Mouse (Mus musculus) activated CD4-positive, CD25-positive, alpha-beta regulatory T cell, adult 9 weeks (primary cell): ENCODE results near the gene Gm12169. TPM values are rescaled to one million over a fixed set of nuclear protein-coding genes. Genes with fewer than 3 reads are reported as not detected.

Source experiments
- polyA plus RNA-seq: library from polyadenylated mRNA; unstranded; fragments of 100-300 nt; shearing (Covaris generic); gene quantifications from one replicate; pipeline ENCODE4 v1.2.1, GENCODE M21; 2017

Gene Gm12169
- polyA plus RNA-seq = 1.7 TPM

DNA sequence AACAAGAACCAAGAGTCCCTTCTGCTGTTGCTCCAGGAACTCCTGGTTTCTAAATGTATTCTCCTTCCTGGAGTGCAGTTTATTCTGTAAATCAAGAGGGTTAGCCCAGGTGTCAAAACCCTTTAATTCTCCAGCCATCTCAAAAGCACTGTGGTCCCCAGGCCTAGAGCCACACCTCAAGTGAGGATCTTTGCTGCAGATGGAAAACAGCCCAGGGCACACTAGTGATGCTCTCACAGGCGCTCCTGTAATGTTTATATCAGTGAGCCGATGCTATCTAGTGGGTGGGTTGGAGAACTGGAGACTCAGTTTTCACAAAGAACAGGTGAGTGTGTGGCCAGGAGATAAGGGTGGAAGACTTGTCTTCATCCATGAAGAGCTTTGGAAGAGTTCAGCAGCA lies at the start of gene Gm12169:
TSS of gene Gm12169 (plus strand) at position 301 of the 400 bp plus-strand sequence.

GRCm38 (mm10) chr11:46571327-46571726 lies 47.3 kb downstream of the Gm12169 start, which contains the start of gene BC053393:
Gene BC053393, plus strand, starts transcription at chr11:46571536.

Other genes with a start within 250 kb of the Gm12169 start
- 189 TPM for gene Cyfip2, start 211.4 kb upstream of the Gm12169 start, polyA plus RNA-seq
- gene Itk, start 134.7 kb upstream of the Gm12169 start, polyA plus RNA-seq = 285 TPM
- 1.8 TPM for gene Fam71b, start 127.7 kb upstream of the Gm12169 start, polyA plus RNA-seq
- gene Med7, start 87.3 kb upstream of the Gm12169 start, polyA plus RNA-seq = 67.4 TPM
- gene Havcr2, start 69.3 kb upstream of the Gm12169 start, polyA plus RNA-seq = 3.3 TPM
- not detected for gene BC053393, start 47.3 kb downstream of the Gm12169 start, polyA plus RNA-seq
- not detected for gene Dppa1, start 105.0 kb downstream of the Gm12169 start, polyA plus RNA-seq
- not detected for gene Timd2, start 182.8 kb downstream of the Gm12169 start, polyA plus RNA-seq
- not detected for gene Havcr1, start 210.9 kb downstream of the Gm12169 start, polyA plus RNA-seq